Mouse (Mus musculus): Measurements from ENCODE around the gene Gm49387. TPM values are rescaled to one million over a fixed set of nuclear protein-coding genes. Genes with fewer than 3 reads are reported as not detected.
A peak's percentile ranks its signal among the peaks of the same experiment; 100 is the strongest.

The Gm49387 gene
- polyA plus RNA-seq, 1 experiment from 2014 or later: not detected

DNA sequence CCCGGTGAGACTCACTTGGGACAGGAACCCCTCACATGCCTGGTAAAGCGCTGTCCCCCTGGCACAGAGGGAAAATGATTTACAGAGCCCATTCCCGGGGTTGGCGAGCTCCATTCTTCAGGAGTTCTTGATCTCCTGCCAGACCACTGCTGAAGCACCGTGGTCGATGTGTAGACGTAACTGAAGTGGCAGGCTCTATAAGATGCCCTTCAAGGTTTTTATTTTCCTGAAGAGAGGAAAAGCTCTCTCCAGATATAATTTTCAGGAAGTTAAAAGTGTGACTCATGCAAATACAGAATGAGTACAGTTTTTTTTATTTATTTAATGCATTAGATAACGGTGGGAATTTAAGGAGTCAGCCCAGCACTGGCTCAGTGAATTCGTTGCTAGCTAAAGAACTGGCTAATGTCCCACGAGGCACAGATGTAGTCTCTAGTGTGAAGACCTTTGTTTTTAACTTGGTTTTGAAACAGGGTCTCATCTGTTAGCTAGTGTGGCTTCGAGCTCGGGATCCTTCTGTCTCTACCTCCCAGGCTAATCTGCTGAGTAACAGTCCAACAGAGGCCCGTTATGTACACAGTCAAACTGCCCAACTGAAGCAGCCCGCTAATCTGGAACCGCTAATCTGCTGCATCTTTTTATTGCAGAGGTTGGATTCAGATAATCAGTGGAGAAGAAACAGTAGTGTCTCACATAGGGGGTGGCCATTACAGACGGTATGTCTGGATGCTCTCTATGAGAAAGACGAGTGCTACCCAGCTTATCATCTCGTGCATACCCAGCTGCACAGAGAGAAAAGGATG lies 23.6 kb upstream of the Gm49387 start:
- H3K36me3 ChIP-seq (ENCODE audit: control insufficient read depth, insufficient read depth, low read length): no peaks in the 10 kb centered on the region; the same call in 1 of the 2 replicates
- no peak for ATAC-seq (ENCODE audit: low FRiP score)
- no peaks in the 10 kb centered on the region for H3K9me3 ChIP-seq (ENCODE audit: control insufficient read depth, low read length)
- H3K4me3 ChIP-seq (ENCODE audit: low read depth, low read length): no peak overlapping the region
- peaks cover 16% of the 10 kb centered on the region for H3K4me1 ChIP-seq (ENCODE audit: control insufficient read depth, insufficient read depth, low read length)
- no peak overlapping the region for H3K27ac ChIP-seq (ENCODE audit: low read depth, low read length)
- DNase-seq (ENCODE audit: low spot score, missing footprints): peak; percentile 49
- no peak overlapping the region for H3K9ac ChIP-seq (ENCODE audit: low read length)
- 80% methylated on average over 18 of the region's 18 CpGs for WGBS
- H3K27me3 ChIP-seq (ENCODE audit: control insufficient read depth, insufficient read depth, low read length): no peaks in the 10 kb centered on the region
- no peak overlapping the region for H3K4me2 ChIP-seq

DNA sequence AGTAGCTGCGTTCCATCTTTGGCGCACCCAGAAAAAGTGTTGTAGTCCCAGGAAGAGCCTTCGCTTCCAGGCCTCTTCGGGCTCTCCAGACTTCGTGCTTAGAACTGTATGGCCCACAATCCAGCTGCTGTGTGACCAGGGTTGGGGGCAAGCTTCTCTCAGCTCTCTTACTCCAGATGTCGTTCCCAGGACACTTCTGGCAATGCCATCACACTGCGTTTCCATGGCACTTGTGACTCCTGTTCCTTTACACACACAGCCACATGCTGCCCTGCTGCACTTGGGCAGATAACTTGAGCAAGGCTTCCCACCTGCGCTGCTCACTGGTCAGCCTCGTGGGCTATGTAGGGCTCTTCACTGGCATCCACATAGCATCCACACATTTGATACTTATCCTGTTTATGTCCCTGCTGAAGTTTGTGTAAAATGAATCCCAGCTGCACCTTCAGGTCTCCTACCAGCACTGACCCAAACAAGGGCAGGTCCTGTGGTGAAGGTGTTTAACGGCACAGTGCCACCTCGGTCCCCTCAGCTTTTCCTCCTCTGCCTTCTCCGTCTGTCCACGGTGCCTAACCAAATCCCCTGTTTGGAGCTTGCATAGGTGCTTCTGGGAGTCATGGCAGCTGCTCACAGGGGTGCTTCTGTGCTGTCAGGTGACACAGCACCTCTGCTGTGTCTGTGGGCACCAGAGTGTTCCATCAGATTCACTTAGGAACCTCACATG lies 22.9 kb upstream of the Gm49387 start:
- H3K27me3 ChIP-seq (ENCODE audit: control insufficient read depth, insufficient read depth, low read length): no peaks in the 10 kb centered on the region
- H3K36me3 ChIP-seq (ENCODE audit: control insufficient read depth, insufficient read depth, low read length): no peaks in the 10 kb centered on the region; the same call in 1 of the 2 replicates
- no peak overlapping the region for H3K9ac ChIP-seq (ENCODE audit: low read length)
- H3K27ac ChIP-seq (ENCODE audit: low read depth, low read length): no peak overlapping the region
- WGBS: 89% methylated on average over 13 of the region's 13 CpGs
- no peaks in the 10 kb centered on the region for H3K9me3 ChIP-seq (ENCODE audit: control insufficient read depth, low read length)
- peaks cover 14% of the 10 kb centered on the region for H3K4me1 ChIP-seq (ENCODE audit: control insufficient read depth, insufficient read depth, low read length)
- no peak overlapping the region for H3K4me2 ChIP-seq
- ATAC-seq (ENCODE audit: low FRiP score) (no peak), DNase-seq (ENCODE audit: low spot score, missing footprints) (peak; percentile 82)
- no peak overlapping the region for H3K4me3 ChIP-seq (ENCODE audit: low read depth, low read length)

DNA sequence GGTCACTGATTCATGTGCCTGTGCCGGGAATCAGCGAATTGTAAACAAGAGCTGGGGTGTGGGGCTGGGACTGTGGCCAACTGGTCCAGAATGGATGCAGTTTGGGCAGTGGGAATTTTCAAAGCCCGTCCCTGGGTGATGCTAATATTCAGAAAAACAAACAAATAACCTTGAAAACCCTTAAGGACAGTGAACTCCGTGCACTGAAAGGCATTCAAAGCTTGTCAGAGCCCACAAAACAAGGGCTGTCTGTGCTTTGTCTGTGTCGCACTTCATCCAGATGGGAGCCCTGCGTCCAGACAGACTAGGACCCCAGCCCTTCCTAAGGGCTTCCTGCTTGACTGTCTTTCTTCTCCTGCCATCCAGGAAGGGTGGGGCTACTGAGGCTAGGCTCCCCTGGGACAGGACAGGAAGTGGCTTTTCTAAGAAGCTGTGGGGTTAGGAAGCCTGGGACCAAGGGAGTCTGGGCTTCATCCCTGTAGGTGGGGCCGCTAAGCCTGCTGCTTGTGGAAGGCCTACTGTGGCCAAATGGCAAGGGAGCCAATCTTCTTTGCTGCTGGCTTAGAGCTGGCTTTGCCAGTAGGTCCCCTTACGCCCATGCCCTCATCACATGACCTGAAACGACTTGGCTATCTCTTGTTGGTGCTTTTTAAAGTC lies 22.0 kb upstream of the Gm49387 start:
- H3K9ac ChIP-seq (ENCODE audit: low read length): peak overlapping the region; percentile 57
- H3K27me3 ChIP-seq (ENCODE audit: control insufficient read depth, insufficient read depth, low read length): no peaks in the 10 kb centered on the region
- H3K9me3 ChIP-seq (ENCODE audit: control insufficient read depth, low read length): no peaks in the 10 kb centered on the region
- H3K4me1 ChIP-seq (ENCODE audit: control insufficient read depth, insufficient read depth, low read length): peaks cover 14% of the 10 kb centered on the region
- WGBS: 48% methylated on average over 9 of the region's 9 CpGs
- peak overlapping the region; percentile 82 for H3K27ac ChIP-seq (ENCODE audit: low read depth, low read length)
- H3K4me3 ChIP-seq (ENCODE audit: low read depth, low read length): peak overlapping the region; percentile 36
- DNase-seq (ENCODE audit: low spot score, missing footprints): peak; percentile 92
- peak overlapping the region; percentile 65 for H3K4me2 ChIP-seq
- H3K36me3 ChIP-seq (ENCODE audit: control insufficient read depth, insufficient read depth, low read length): no peaks in the 10 kb centered on the region; the same call in none of the 2 replicates
- ATAC-seq (ENCODE audit: low FRiP score): peak; percentile 62

DNA sequence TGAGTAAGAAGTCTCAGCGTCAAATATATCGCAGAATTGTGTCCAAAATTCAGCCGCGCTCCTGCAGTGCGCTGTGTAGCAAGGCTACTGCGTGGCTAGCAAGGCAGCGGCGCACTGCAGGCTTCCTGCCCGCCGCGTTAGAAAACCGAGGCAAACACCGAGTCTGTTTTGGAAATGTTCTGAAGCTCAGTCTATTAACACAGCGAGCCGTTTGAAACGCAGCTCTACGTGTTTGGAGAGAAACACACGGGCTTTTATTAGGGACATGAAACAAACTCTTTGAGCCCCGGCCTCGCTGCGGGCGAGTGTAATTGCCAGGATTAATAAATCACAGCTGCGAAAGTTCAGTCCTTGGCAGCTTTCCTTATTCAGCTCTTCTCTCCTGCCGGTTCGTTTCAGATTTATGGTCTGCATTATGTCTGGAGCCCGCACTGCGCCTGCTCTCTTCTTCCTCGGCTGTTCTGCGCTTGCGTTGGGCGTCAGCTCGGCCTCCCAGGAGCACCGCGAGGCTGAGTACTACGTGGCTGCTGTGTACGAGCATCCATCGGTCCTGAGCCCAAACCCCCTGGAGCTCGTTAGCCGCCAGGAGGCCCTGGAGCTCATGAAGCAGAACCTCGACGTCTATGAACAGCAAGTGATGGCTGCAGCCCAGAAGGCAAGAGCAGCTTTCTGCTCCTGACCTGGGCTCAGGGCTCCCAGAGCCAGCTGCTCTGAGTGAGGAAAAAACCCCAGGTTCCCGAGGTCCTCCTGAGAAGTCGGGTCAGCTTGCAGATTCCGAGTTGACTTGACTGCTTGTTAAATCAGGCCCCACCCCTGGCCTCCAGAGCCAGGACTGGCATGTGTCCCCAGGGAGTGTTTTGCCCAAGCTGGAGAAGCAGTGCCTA lies 21.2 kb upstream of the Gm49387 start:
- DNase-seq (ENCODE audit: low spot score, missing footprints): peak; percentile 96
- Histone ChIP-seq H3K27ac (ENCODE audit: low read depth, low read length) (peak overlapping the region; percentile 82), H3K9ac (ENCODE audit: low read length) (peak overlapping the region; percentile 57), H3K9me3 (ENCODE audit: control insufficient read depth, low read length) (no peaks in the 10 kb centered on the region), H3K4me2 (peak overlapping the region; percentile 65), H3K4me3 (ENCODE audit: low read depth, low read length) (peak overlapping the region; percentile 36), H3K4me1 (ENCODE audit: control insufficient read depth, insufficient read depth, low read length) (peaks cover 14% of the 10 kb centered on the region), H3K36me3 (ENCODE audit: control insufficient read depth, insufficient read depth, low read length) (no peaks in the 10 kb centered on the region; the same call in 1 of the 2 replicates), H3K27me3 (ENCODE audit: control insufficient read depth, insufficient read depth, low read length) (no peaks in the 10 kb centered on the region)
- 14% methylated on average over 44 of the region's 44 CpGs for WGBS
- ATAC-seq (ENCODE audit: low FRiP score): peak; percentile 89

DNA sequence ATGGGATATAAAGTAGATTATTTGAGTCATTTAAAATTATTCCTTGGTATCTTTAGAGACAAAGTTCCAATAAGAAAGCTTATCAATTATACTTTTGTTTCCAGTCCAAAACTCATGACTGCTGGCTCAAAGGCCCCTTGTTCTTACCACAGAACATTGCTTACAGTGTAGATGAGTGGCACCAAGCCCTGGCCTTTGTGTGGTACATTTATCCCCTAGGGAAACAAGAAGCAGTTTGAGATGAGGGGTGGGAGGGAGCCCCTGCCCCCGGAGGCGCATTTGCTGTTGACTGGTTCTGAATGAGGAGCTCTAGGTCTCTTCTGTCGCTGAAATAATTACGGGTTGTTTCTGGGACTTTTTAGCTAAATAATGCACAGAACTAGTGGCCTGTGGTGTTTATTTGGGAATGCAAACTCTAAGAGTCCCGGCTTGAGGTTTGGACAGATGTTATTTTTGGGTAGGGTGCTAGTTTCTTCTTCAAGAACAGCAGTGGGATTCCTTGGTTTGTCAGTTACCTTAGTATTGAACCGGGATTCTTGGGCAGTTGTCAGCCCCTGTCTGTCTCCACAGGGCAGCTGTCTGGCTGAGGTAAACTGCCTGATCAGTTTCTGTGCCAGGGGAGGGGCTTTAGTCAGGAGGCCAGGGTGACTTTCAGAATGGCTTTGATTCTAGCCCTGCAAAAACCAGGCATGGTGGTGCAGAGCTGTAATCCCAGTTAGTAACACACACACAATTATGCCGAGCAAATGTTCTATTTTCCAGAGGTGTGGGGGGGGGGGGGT lies 19.8 kb upstream of the Gm49387 start:
- H3K4me1 ChIP-seq (ENCODE audit: control insufficient read depth, insufficient read depth, low read length): peaks cover 14% of the 10 kb centered on the region
- H3K9me3 ChIP-seq (ENCODE audit: control insufficient read depth, low read length): no peaks in the 10 kb centered on the region
- no peak overlapping the region for H3K4me2 ChIP-seq
- ATAC-seq (ENCODE audit: low FRiP score) (no peak), DNase-seq (ENCODE audit: low spot score, missing footprints) (peak; percentile 82)
- H3K4me3 ChIP-seq (ENCODE audit: low read depth, low read length): no peak overlapping the region
- 80% methylated on average over 7 of the region's 7 CpGs for WGBS
- no peaks in the 10 kb centered on the region for H3K27me3 ChIP-seq (ENCODE audit: control insufficient read depth, insufficient read depth, low read length)
- H3K9ac ChIP-seq (ENCODE audit: low read length): no peak overlapping the region
- H3K36me3 ChIP-seq (ENCODE audit: control insufficient read depth, insufficient read depth, low read length): no peaks in the 10 kb centered on the region; the same call in 1 of the 2 replicates
- H3K27ac ChIP-seq (ENCODE audit: low read depth, low read length): no peak overlapping the region

DNA sequence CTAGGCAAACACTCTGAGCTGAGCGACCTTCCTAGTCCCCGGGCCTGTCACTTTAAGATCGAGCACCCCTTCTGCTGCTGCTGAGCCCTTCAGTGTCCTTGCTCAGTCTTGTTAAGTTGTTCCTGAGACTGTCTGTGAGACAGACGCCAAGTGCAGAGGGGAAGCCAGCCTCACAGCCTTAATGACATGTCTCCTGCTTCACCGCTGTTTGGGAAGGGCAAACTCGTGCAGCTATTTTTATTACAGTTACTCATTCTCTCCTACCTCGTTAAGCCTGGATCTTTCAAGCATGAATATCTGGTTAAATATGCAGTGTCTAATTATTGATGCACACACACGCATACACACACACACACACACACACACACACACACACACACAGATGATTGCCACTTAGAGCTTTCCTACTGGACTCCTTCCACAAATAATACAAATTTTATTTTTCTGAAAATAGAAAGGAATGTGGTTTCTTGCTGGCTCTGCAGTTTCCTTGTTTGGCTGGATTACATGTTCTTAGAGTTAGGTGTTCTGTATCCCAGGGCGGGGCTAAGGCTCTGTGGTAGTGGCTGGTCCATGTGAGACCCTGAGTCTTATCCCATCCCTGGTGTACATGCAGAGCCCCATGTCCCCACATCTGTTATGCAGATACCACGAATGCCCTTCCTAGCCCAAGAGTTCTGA lies 19.0 kb upstream of the Gm49387 start:
- Histone ChIP-seq H3K27me3 (ENCODE audit: control insufficient read depth, insufficient read depth, low read length) (no peaks in the 10 kb centered on the region), H3K36me3 (ENCODE audit: control insufficient read depth, insufficient read depth, low read length) (no peaks in the 10 kb centered on the region; the same call in 1 of the 2 replicates), H3K4me2 (no peak overlapping the region), H3K4me3 (ENCODE audit: low read depth, low read length) (no peak overlapping the region), H3K4me1 (ENCODE audit: control insufficient read depth, insufficient read depth, low read length) (peaks cover 14% of the 10 kb centered on the region), H3K9ac (ENCODE audit: low read length) (no peak overlapping the region), H3K27ac (ENCODE audit: low read depth, low read length) (no peak overlapping the region), H3K9me3 (ENCODE audit: control insufficient read depth, low read length) (no peaks in the 10 kb centered on the region)
- DNase-seq (ENCODE audit: low spot score, missing footprints) (peak; percentile 76), ATAC-seq (ENCODE audit: low FRiP score) (no peak)
- WGBS: 84% methylated on average over 10 of the region's 10 CpGs

DNA sequence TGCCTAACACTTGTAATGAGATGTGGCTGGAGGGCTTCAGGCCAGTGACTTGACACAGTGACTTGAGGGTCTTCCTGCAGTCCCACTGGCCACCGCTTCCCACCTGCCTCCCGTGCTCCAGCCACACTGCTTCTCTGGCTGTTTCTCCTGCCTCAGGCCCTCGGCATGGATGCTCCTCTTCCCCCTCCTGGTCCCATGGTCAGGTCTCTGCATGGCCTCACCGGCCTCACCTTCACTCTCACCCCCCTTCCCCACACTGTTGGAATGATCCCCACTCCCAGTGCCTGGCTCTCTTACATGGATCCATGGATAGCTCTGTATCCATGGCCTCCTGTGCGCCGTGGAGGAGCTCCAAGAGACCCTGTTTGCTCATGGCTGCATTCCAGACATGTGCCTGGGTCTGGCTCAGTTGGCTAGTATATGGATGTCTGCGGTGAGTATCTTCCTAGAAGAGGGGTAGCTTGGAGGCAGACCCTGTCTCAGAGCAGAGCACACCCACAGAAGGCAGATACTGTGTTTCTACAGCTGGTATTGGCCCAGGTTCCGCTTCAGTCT lies 17.5 kb upstream of the Gm49387 start:
- H3K36me3 ChIP-seq (ENCODE audit: control insufficient read depth, insufficient read depth, low read length): no peaks in the 10 kb centered on the region; the same call in 1 of the 2 replicates
- H3K9ac ChIP-seq (ENCODE audit: low read length): no peak overlapping the region
- H3K27me3 ChIP-seq (ENCODE audit: control insufficient read depth, insufficient read depth, low read length): no peaks in the 10 kb centered on the region
- H3K9me3 ChIP-seq (ENCODE audit: control insufficient read depth, low read length): no peaks in the 10 kb centered on the region
- H3K4me3 ChIP-seq (ENCODE audit: low read depth, low read length): no peak overlapping the region
- DNase-seq (ENCODE audit: low spot score, missing footprints) (peak; percentile 80), ATAC-seq (ENCODE audit: low FRiP score) (no peak)
- H3K4me1 ChIP-seq (ENCODE audit: control insufficient read depth, insufficient read depth, low read length): peaks cover 14% of the 10 kb centered on the region
- H3K27ac ChIP-seq (ENCODE audit: low read depth, low read length): no peak overlapping the region
- 95% methylated on average over 8 of the region's 8 CpGs for WGBS
- H3K4me2 ChIP-seq: no peak overlapping the region
